Mouse (Mus musculus) left cerebral cortex, adult 6 months (tissue): ENCODE data around the gene Gm49342. TPM values are rescaled to one million over a fixed set of nuclear protein-coding genes. Genes with fewer than 3 reads are reported as not detected.

Experiments
- long read RNA-seq, 2 experiments: library from polyadenylated mRNA; unstranded; transcript quantifications; one replicate each; pipeline ENCODE4 v2.0.0; 2019 to 2020
- polyA plus RNA-seq: library from polyadenylated mRNA; unstranded; fragments of <200 nt; fragmentation: Nextera tagmentation; gene quantifications from 2 replicates; pipeline ENCODE4 v1.2.3, GENCODE M21; 2021

Gene Gm49342
- polyA plus RNA-seq, result not detected in 2 replicates
- long read RNA-seq, experiment 1, result 0 reads
- long read RNA-seq, experiment 2, result 0 reads

GRCm38 (mm10) chr14:50943932-50944667 lies at the start of gene Gm49342:
Gene Gm49342 (plus strand): TSS chr14:50944517.

GRCm38 (mm10) chr14:50897374-50897765 lies 46.9 kb upstream of the Gm49342 start, which contains the start of gene Klhl33:
Gene Klhl33 (minus strand): TSS chr14:50897507.

GRCm38 (mm10) chr14:50924281-50925064 lies 19.8 kb upstream of the Gm49342 start, which contains the start of the genes Osgep and Apex1:
Gene Osgep (minus strand): TSS chr14:50924893.
Gene Apex1 (plus strand): TSS chr14:50924968.

GRCm38 (mm10) chr14:50930754-50931492 lies 13.4 kb upstream of the Gm49342 start, which contains the start of the genes Pip4p1 and Pnp:
Gene Pip4p1 (minus strand): TSS chr14:50930856.
Gene Pnp (plus strand): TSS chr14:50931082.

GRCm38 (mm10) chr14:50955942-50956508 lies 11.7 kb downstream of the Gm49342 start, which contains the start of gene Pnp2:
Gene Pnp2 (plus strand): TSS chr14:50955992.

GRCm38 (mm10) chr14:51007152-51007801 lies 63.0 kb downstream of the Gm49342 start, which contains the start of gene Rnase10:
Gene Rnase10 (plus strand): TSS chr14:51007751.

Other genes with a start within 250 kb of the Gm49342 start
- gene Olfr748, start 237.1 kb upstream of the Gm49342 start, polyA plus RNA-seq, result not detected in 2 replicates
- gene Olfr749, start 199.4 kb upstream of the Gm49342 start, polyA plus RNA-seq, result not detected in 2 replicates
- 45.5 and 53.6 TPM in 2 replicates for gene Ttc5, start 159.0 kb upstream of the Gm49342 start, polyA plus RNA-seq
- gene Ccnb1ip1, start 136.8 kb upstream of the Gm49342 start, polyA plus RNA-seq, result not detected in 2 replicates
- 20.4 and 20.8 TPM in 2 replicates for gene Parp2, start 136.7 kb upstream of the Gm49342 start, polyA plus RNA-seq
- gene Tep1, start 74.0 kb upstream of the Gm49342 start, polyA plus RNA-seq, result 1.5 and 2.0 TPM in 2 replicates
- 0.61 and 0.65 TPM in 2 replicates for gene Klhl33, start 47.0 kb upstream of the Gm49342 start, polyA plus RNA-seq
- 58.6 and 80.7 TPM in 2 replicates for gene Osgep, start 19.6 kb upstream of the Gm49342 start, polyA plus RNA-seq
- 69.3 and 83.9 TPM in 2 replicates for gene Apex1, start 19.5 kb upstream of the Gm49342 start, polyA plus RNA-seq
- gene Pip4p1, start 13.7 kb upstream of the Gm49342 start, polyA plus RNA-seq, result 42.9 and 88.9 TPM in 2 replicates
- 7.8 and 10.7 TPM in 2 replicates for gene Pnp, start 13.4 kb upstream of the Gm49342 start, polyA plus RNA-seq
- gene Pnp2, start 11.5 kb downstream of the Gm49342 start, polyA plus RNA-seq, result 1.5 and 2.1 TPM in 2 replicates
- gene Rnase10, start 63.2 kb downstream of the Gm49342 start, polyA plus RNA-seq, result 0.09 and 0.13 TPM in 2 replicates
- not detected in 2 replicates for gene Rnase9, start 97.4 kb downstream of the Gm49342 start, polyA plus RNA-seq
- not detected in 2 replicates for gene Rnase11, start 105.6 kb downstream of the Gm49342 start, polyA plus RNA-seq
- gene Rnase12, start 113.1 kb downstream of the Gm49342 start, polyA plus RNA-seq, result not detected in 2 replicates
- gene Olfr750, start 129.9 kb downstream of the Gm49342 start, polyA plus RNA-seq, result not detected in 2 replicates
- gene Rnase4, start 146.6 kb downstream of the Gm49342 start, polyA plus RNA-seq, result 17.0 and 17.2 TPM in 2 replicates
- gene Ang, start 146.6 kb downstream of the Gm49342 start, polyA plus RNA-seq, result 3.2 and 3.5 TPM in 2 replicates
- gene Eddm3b, start 169.9 kb downstream of the Gm49342 start, polyA plus RNA-seq, result not detected in 2 replicates
- gene Rnase6, start 179.4 kb downstream of the Gm49342 start, polyA plus RNA-seq, result 0.10 and 0.44 TPM in 2 replicates
- gene Rnase1, start 202.3 kb downstream of the Gm49342 start, polyA plus RNA-seq, result 1.2 and 1.7 TPM in 2 replicates
- not detected in 2 replicates for gene Rnase2b, start 217.7 kb downstream of the Gm49342 start, polyA plus RNA-seq